Mouse (Mus musculus): ENCODE data around the gene Tmem107. TPM values are rescaled to one million over a fixed set of nuclear protein-coding genes. Genes with fewer than 3 reads are reported as not detected.

Gene Tmem107
- polyA plus RNA-seq, 1 experiment from 2014 or later, result 60.8 TPM

- 12% methylated on average over 8 of the region's 8 CpGs for WGBS
- peaks cover 28% of the 10 kb centered on the region for H3K36me3 ChIP-seq (ENCODE audit: insufficient read depth, low read length)
These were observed 34.8 kb upstream of the Tmem107 start for GRCm38 (mm10) chr11:69035849-69036248.

GRCm38 (mm10) chr11:69036486-69037230, 33.9 kb upstream of the Tmem107 start:
- peak overlapping the region; percentile 62 for H3K4me2 ChIP-seq (ENCODE audit: low read length)
- 10% methylated on average over 20 of the region's 20 CpGs for WGBS
- peak overlapping the region; percentile 82 for H3K4me3 ChIP-seq (replicated peaks; ENCODE audit: low read depth, low read length)

More at GRCm38 (mm10) chr11:69035849-69036248, 34.8 kb upstream of the Tmem107 start:
- DNase-seq (ENCODE audit: low spot score) (peak; percentile 93), ATAC-seq (replicated peaks; ENCODE audit: low FRiP score, low read depth) (peak; percentile 49; the same call in 1 of the 2 replicates)
- peaks cover 12% of the 10 kb centered on the region; the same call in 1 of the 2 replicates for H3K4me1 ChIP-seq (replicated peaks; ENCODE audit: insufficient read depth, low read length)
- H3K27ac ChIP-seq, result peak overlapping the region; percentile 39; the same call in 1 of the 2 replicates
- H3K9ac ChIP-seq (ENCODE audit: low read depth, low read length), result no peak overlapping the region
- 0 out of 2 replicates have a peak overlapping the region, but pooled peaks have one; percentile 1 for H3K4me3 ChIP-seq (replicated peaks; ENCODE audit: low read depth, low read length)
- H3K4me2 ChIP-seq (ENCODE audit: low read length), result peak overlapping the region; percentile 33
- no peaks in the 10 kb centered on the region for H3K27me3 ChIP-seq (ENCODE audit: insufficient read depth, low read length)
- peak; percentile 87 for TF ChIP-seq CTCF (IDR thresholded peaks at IDR 0.05; ENCODE audit: low read depth)
- H3K9me3 ChIP-seq (replicated peaks; ENCODE audit: low read length), result no peaks in the 10 kb centered on the region

GRCm38 (mm10) chr11:69037231-69038061, 33.2 kb upstream of the Tmem107 start:
- Histone ChIP-seq H3K9me3 (replicated peaks; ENCODE audit: low read length) (no peaks in the 10 kb centered on the region), H3K27ac (peak overlapping the region; percentile 86), H3K36me3 (ENCODE audit: insufficient read depth, low read length) (peaks cover 19% of the 10 kb centered on the region), H3K27me3 (ENCODE audit: insufficient read depth, low read length) (no peaks in the 10 kb centered on the region), H3K9ac (ENCODE audit: low read depth, low read length) (peak overlapping the region; percentile 75), H3K4me3 (replicated peaks; ENCODE audit: low read depth, low read length) (peak overlapping the region; percentile 82), H3K4me2 (ENCODE audit: low read length) (peak overlapping the region; percentile 62), H3K4me1 (replicated peaks; ENCODE audit: insufficient read depth, low read length) (peaks cover 12% of the 10 kb centered on the region; the same call in 1 of the 2 replicates)
- DNase-seq (ENCODE audit: low spot score) (peak; percentile 88), ATAC-seq (replicated peaks; ENCODE audit: low FRiP score, low read depth) (no peak)
- under 1% methylated on average over 34 of the region's 34 CpGs for WGBS
- no peak for TF ChIP-seq CTCF (IDR thresholded peaks at IDR 0.05; ENCODE audit: low read depth)

More at GRCm38 (mm10) chr11:69036486-69037230, 33.9 kb upstream of the Tmem107 start:
- Histone ChIP-seq H3K27ac (peak overlapping the region; percentile 86), H3K36me3 (ENCODE audit: insufficient read depth, low read length) (peaks cover 21% of the 10 kb centered on the region), H3K4me1 (replicated peaks; ENCODE audit: insufficient read depth, low read length) (peaks cover 12% of the 10 kb centered on the region; the same call in 1 of the 2 replicates), H3K9ac (ENCODE audit: low read depth, low read length) (peak overlapping the region; percentile 75), H3K9me3 (replicated peaks; ENCODE audit: low read length) (no peaks in the 10 kb centered on the region), H3K27me3 (ENCODE audit: insufficient read depth, low read length) (no peaks in the 10 kb centered on the region)
- ATAC-seq (replicated peaks; ENCODE audit: low FRiP score, low read depth) (no peak), DNase-seq (ENCODE audit: low spot score) (peak; percentile 79)
- no peak for TF ChIP-seq CTCF (IDR thresholded peaks at IDR 0.05; ENCODE audit: low read depth)

GRCm38 (mm10) chr11:69038173-69038572, 32.4 kb upstream of the Tmem107 start:
- Histone ChIP-seq H3K27me3 (ENCODE audit: insufficient read depth, low read length) (no peaks in the 10 kb centered on the region), H3K4me1 (replicated peaks; ENCODE audit: insufficient read depth, low read length) (peaks cover 12% of the 10 kb centered on the region; the same call in 1 of the 2 replicates), H3K27ac (no peak overlapping the region), H3K9me3 (replicated peaks; ENCODE audit: low read length) (no peaks in the 10 kb centered on the region), H3K9ac (ENCODE audit: low read depth, low read length) (no peak overlapping the region), H3K36me3 (ENCODE audit: insufficient read depth, low read length) (peaks cover 13% of the 10 kb centered on the region), H3K4me3 (replicated peaks; ENCODE audit: low read depth, low read length) (no peak overlapping the region), H3K4me2 (ENCODE audit: low read length) (0 out of 2 replicates have a peak overlapping the region, but pooled peaks have one; percentile 68)
- DNase-seq (ENCODE audit: low spot score), result no peak
- no peak for ATAC-seq (replicated peaks; ENCODE audit: low FRiP score, low read depth)
- no peak for TF ChIP-seq CTCF (IDR thresholded peaks at IDR 0.05; ENCODE audit: low read depth)
- 78% methylated on average over 5 of the region's 5 CpGs for WGBS

- TF ChIP-seq CTCF (IDR thresholded peaks at IDR 0.05; ENCODE audit: low read depth), result no peak
- Histone ChIP-seq H3K9ac (ENCODE audit: low read depth, low read length) (peak within 1 kb of the TSS; percentile 66), H3K27ac (peak within 1 kb of the TSS; percentile 84), H3K4me1 (replicated peaks; ENCODE audit: insufficient read depth, low read length) (peaks cover 11% of the 10 kb centered on the region), H3K27me3 (ENCODE audit: insufficient read depth, low read length) (no peaks in the 10 kb centered on the region), H3K4me2 (ENCODE audit: low read length) (peak within 1 kb of the TSS; percentile 87), H3K9me3 (replicated peaks; ENCODE audit: low read length) (no peaks in the 10 kb centered on the region), H3K36me3 (ENCODE audit: insufficient read depth, low read length) (0 out of 2 replicates have a peak, but pooled peaks cover 13% of the 10 kb centered on the region), H3K4me3 (replicated peaks; ENCODE audit: low read depth, low read length) (peak within 1 kb of the TSS; percentile 80)
- peak; percentile 63 for ATAC-seq (replicated peaks; ENCODE audit: low FRiP score, low read depth)
- under 1% methylated on average over 52 of the region's 54 CpGs for WGBS
- DNase-seq (ENCODE audit: low spot score), result peak; percentile 97
These were observed 24.8 kb upstream of the Tmem107 start, which contains the start of gene Aurkb for GRCm38 (mm10) chr11:69045531-69046394. Gene Aurkb (plus strand): TSS chr11:69045647.
